Mouse (Mus musculus): ENCODE data around the gene Zfp131.

DNA sequence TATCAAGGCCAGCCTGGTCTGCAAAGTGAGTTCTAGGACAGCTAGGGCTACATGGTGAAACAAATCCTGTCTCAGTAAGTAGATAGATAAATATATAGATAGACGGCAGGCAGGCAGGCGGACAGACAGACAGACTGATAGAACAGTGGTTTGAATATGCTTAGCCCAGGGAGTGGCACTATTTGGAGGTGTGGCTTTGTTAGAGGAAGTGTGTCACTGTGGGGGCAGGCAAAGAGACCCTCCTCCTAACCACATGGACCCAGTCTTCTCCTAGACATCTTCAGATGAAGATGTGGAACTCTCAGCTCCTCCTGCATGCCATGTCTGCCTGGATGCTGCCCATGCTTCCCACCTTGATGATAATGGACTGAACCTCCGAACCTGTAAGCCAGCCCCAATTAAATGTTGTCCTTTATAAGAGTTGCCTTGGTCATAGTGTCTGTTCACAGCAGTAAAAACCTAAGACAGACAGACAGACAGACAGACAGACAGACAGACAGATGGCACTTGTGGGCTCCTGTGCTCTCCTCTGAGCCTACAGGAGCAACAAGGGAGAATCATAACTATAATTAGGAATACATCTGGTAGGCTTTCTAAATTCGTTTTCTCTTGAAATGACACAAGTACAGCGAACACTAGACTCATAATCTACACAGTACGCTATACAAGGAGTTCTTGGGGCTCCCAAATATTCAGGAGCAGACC lies 47.8 kb downstream of the Zfp131 start:
- TF ChIP-seq TAL1 (IDR thresholded peaks at IDR 0.05; ENCODE audit: low read length), result no peak
- TF ChIP-seq GATA1 (IDR thresholded peaks at IDR 0.05; ENCODE audit: low read length), result no peak
